In genomic region chr14:24302126-24302525, GRCm38 (mm10) we compare ENCODE assay signal across 17 mouse cellular contexts. TPM values are rescaled to one million over a fixed set of nuclear protein-coding genes. Genes with fewer than 3 reads are reported as not detected.
DNase-seq lines count a peak whose midpoint lies in the region.
"Had no signal": no experiment of that assay in that cellular context is flagged by ENCODE, and none has a peak within 500 bp of the region (broad histone marks: within the 10 kb centered on the region; RNA-seq: fewer than 3 reads in every experiment).

No protein-coding gene starts in this region.

- DNase-seq in adrenal gland, postnatal 10 days, result peak; percentile 10
- peak; percentile 45 to 57 for DNase-seq in cerebellum, postnatal 4 days (ENCODE audit: low spot score in 2 of 2)
- DNase-seq in gastrocnemius, postnatal 10 days, result peak; percentile 10
- peak; percentile 14 to 61 for DNase-seq in gastrocnemius, postnatal 4 days (ENCODE audit: low spot score in 2 of 2)
- DNase-seq in heart, adult 11 months, result peak; percentile 1
- peak; percentile 48 for DNase-seq in kidney, postnatal 14 days

RNA-seq across cellular contexts. Expression of gene E330034G19Rik, which starts 9.1 kb away (rescaled TPM):
- total RNA-seq in adrenal gland, postnatal 10 days (2021), result not detected
- total RNA-seq in gastrocnemius, postnatal 10 days (2021), result not detected
- not detected for total RNA-seq in gastrocnemius, postnatal 4 days (2021)
- total RNA-seq: adrenal gland, adult 18-20 months; adrenal gland, adult 2 months; adrenal gland, adult 8-10 months; adrenal gland, postnatal 14 days; adrenal gland, postnatal 25 days; adrenal gland, postnatal 36 days; adrenal gland, postnatal 4 days; CH12.LX; ES-E14; G1E; MEL had no signal

RNA-seq across cellular contexts. Expression of gene Dlg5, which starts 56.4 kb away (rescaled TPM):
- 10 to 100 TPM; 31.9 to 37.6 TPM for total RNA-seq in adrenal gland, postnatal 10 days (2021)
- 10 to 100 TPM; 11.7 to 19.0 TPM for total RNA-seq in gastrocnemius, postnatal 10 days (2021)
- total RNA-seq in gastrocnemius, postnatal 4 days (2021), result 10 to 100 TPM; 27.4 to 28.8 TPM
- total RNA-seq: MEL had no signal

Comparison
In these comparisons a context has a peak if more than half of its experiments do, and no peak if none do; other contexts are left out.
1. Peak in every context shown above with its lines: DNase-seq.
2. DNase-seq: peak in every context shown above with its lines; median percentile 51 in cerebellum, postnatal 4 days; 48 in kidney, postnatal 14 days; 38 in gastrocnemius, postnatal 4 days; 10 in adrenal gland, postnatal 10 days; 10 in gastrocnemius, postnatal 10 days; 1 in heart, adult 11 months.